Mouse (Mus musculus): ENCODE measurements around the gene Tbx5. TPM values are rescaled to one million over a fixed set of nuclear protein-coding genes. Genes with fewer than 3 reads are reported as not detected.

The Tbx5 gene
- polyA plus RNA-seq, 1 experiment from 2014 or later: 0.27 TPM

- 0 out of 2 replicates have a peak, but pooled peaks cover 11% of the 10 kb centered on the region for H3K27me3 ChIP-seq (replicated peaks)
- H3K4me3 ChIP-seq: no peak overlapping the region
- WGBS (ENCODE audit: insufficient replicate concordance): 62% methylated on average over 10 of the region's 10 CpGs
- H3K9ac ChIP-seq: no peak overlapping the region
- ATAC-seq: no peak
- no peak overlapping the region for H3K4me2 ChIP-seq
- H3K36me3 ChIP-seq: no peaks in the 10 kb centered on the region
- H3K4me1 ChIP-seq: no peaks in the 10 kb centered on the region
- no peak overlapping the region for H3K27ac ChIP-seq
- no peaks in the 10 kb centered on the region for H3K9me3 ChIP-seq (replicated peaks)
These were observed 88.5 kb downstream of the Tbx5 start for GRCm38 (mm10) chr5:119920941-119921340.

GRCm38 (mm10) chr5:119922229-119922628 is 89.8 kb downstream of the Tbx5 start:
- 45% methylated on average over 11 of the region's 11 CpGs for WGBS (ENCODE audit: insufficient replicate concordance)
- Histone ChIP-seq H3K4me3 (no peak overlapping the region), H3K9me3 (replicated peaks) (no peaks in the 10 kb centered on the region), H3K36me3 (no peaks in the 10 kb centered on the region), H3K9ac (no peak overlapping the region), H3K27me3 (replicated peaks) (0 out of 2 replicates have a peak, but pooled peaks cover 11% of the 10 kb centered on the region), H3K27ac (no peak overlapping the region), H3K4me1 (no peaks in the 10 kb centered on the region), H3K4me2 (no peak overlapping the region)
- ATAC-seq: no peak

Other genes with a start within 250 kb of the Tbx5 start
- 9.3 and 10.7 TPM in 2 replicates for gene Tbx3, start 162.0 kb upstream of the Tbx5 start, polyA plus RNA-seq (2016; fragmentation: Nextera tagmentation; extraction: Ambion mirVana)